Mouse (Mus musculus) cerebellum, postnatal 4 days (tissue): ENCODE results near the gene Olfr547.

Experiments used
- DNase-seq, 2 experiments: peaks; one replicate each; pipeline ENCODE4 v3.0.0; 2022; ENCODE audit warnings: low spot score in 2 of 2, mixed read lengths in 1 of 2

Gene Olfr547

DNA sequence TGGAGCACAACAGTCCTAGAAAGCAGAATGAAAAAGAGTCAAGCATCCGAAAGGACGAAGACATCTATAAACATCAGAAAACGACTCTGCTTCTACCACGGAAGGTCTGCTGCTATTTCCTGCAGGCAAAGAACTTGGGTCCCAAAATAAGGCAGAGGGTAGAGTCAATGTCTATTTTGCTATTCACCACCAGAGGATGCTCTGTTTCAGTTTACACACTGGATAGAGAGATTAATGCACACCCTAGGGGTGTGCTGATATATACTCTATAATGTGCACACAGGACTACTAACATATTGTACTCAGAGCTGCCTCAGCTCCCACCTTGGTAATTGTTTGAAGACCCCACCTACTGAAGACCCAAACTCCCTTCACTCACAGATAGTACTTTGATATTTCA lies 31.7 kb downstream of the Olfr547 start:
- DNase-seq = no peak

DNA sequence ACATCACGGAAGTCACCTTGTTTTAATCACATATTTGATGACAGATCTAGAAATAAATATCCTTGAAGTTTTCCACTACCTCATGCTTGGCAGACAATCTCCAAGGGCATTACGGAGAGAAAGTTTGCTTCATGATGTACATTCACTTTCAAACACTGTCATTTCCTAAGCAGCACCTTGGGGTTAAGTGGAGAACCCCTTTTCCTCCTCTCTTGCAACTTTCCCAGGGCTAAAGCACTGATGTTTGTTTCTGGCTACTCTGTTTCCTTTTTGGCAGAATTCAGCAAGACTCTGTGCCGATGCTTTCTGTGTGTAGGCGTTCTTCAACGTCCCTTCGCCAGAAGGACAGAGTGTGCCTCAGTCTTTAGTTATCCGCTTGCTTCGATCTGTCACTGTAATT lies 36.6 kb downstream of the Olfr547 start, which contains the start of gene Olfr550:
Olfr550 (plus strand) TSS at position 301 of the 400 bp plus-strand sequence.
- no peak for DNase-seq

DNA sequence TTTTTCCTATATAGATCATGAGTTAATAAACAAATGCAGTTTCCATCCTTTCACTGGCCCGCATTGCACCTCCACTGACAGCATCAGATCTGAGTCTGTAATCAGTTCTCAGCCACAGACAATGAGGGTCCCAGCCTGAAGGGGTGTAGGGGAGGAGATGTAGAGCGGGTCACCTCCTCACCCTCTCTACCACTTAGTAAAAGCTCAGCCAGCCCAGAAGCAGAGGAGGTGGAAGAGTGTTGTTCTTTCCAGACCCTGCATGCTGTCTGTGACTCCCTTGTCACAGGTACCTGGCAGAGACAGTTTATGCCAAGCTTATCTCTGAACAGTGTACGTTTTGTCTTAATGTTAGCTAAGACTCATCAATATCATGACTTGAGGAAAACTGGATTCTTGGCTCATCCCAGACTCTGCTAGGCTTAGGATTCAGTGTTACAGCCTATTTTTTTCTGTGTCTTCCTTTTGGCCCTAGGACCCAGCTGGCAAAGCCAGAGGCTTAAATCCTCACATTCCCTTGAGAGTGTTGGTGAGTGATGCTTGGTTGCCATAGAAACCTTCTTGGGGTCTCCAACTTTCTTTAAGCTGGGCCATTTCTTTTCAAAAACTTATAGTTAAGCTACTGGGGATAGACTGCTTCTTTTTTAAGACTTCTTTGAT lies 38.8 kb downstream of the Olfr547 start:
- DNase-seq = no peak

DNA sequence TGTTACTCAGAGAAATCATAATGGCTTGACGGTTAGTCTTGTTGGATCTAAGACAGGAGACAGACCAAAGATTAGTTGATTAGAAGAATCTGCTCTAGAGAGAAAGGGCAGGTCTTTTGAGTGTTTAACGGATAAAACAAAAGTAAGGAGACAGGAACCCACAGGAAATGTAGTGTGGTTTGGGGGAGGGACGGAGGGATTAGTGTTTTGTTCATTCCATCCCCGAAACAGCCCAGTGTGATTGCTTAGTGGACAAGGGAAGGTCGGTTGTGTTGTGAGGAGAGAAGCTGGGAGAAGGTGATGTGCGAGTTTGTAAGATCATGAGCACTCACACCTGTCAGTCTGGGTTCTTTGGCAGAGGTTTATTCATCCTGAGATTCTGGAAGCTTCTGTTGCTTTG lies 41.4 kb downstream of the Olfr547 start:
- no peak for DNase-seq
